Mouse (Mus musculus): ENCODE results near the gene Tmem178. TPM values are rescaled to one million over a fixed set of nuclear protein-coding genes. Genes with fewer than 3 reads are reported as not detected.

Tmem178 gene
- total and polyA plus RNA-seq, 3 experiments: 0.28 TPM; not detected in 2

- no peaks in the 10 kb centered on the region; a peak in 1 of 4 replicates for H3K27me3 ChIP-seq (ENCODE audit: control insufficient read depth in 1 of 2, insufficient read depth in 2 of 2, low read length in 2 of 2)
- no peaks in the 10 kb centered on the region for H3K9me3 ChIP-seq (replicated peaks; ENCODE audit: insufficient read depth, low read length)
- no peak for DNase-seq (ENCODE audit: low read depth, low spot score)
- no peak overlapping the region for H3K9ac ChIP-seq (ENCODE audit: control insufficient read depth, low read depth, low read length, poor library complexity, severe bottlenecking)
- TF ChIP-seq ELF1 (IDR thresholded peaks at IDR 0.05; ENCODE audit: low read depth, low read length): no peak
- no peak for TF ChIP-seq CHD2 (IDR thresholded peaks at IDR 0.05; ENCODE audit: low read length)
- TF ChIP-seq BHLHE40 (IDR thresholded peaks at IDR 0.05; ENCODE audit: borderline replicate concordance, low read depth, low read length): no peak
- TF ChIP-seq TBP (IDR thresholded peaks at IDR 0.05; ENCODE audit: low read depth, low read length): no peak
- TF ChIP-seq TCF12 (IDR thresholded peaks at IDR 0.05; ENCODE audit: low read depth, low read length): no peak
- no peak for TF ChIP-seq MAZ (IDR thresholded peaks at IDR 0.05; ENCODE audit: low read depth, low read length)
- TF ChIP-seq HCFC1 (IDR thresholded peaks at IDR 0.05; ENCODE audit: low read depth, low read length): no peak
- TF ChIP-seq MEF2A (IDR thresholded peaks at IDR 0.05; ENCODE audit: extremely low read depth, insufficient replicate concordance, low read depth, low read length, poor library complexity, severe bottlenecking): no peak
- no peak for TF ChIP-seq MXI1 (IDR thresholded peaks at IDR 0.05; ENCODE audit: low read depth, low read length)
- TF ChIP-seq POLR2A (IDR thresholded peaks at IDR 0.05; ENCODE audit: control insufficient read depth in 1 of 2, insufficient read depth in 1 of 2, low read depth in 1 of 2, low read length in 2 of 2, poor library complexity in 1 of 2): no peak
- no peak for TF ChIP-seq EP300 (IDR thresholded peaks at IDR 0.05; ENCODE audit: low read depth in 1 of 2, low read length in 2 of 2)
- no peak for TF ChIP-seq KAT2A (conservative IDR thresholded peaks at IDR 0.05; ENCODE audit: low read depth, low read length)
- no peak for TF ChIP-seq MYB (IDR thresholded peaks at IDR 0.05; ENCODE audit: low read depth, low read length)
- no peak for TF ChIP-seq NELFE (IDR thresholded peaks at IDR 0.05; ENCODE audit: low read depth, low read length)
- TF ChIP-seq MYC (IDR thresholded peaks at IDR 0.05; ENCODE audit: low read depth, low read length): no peak
- TF ChIP-seq ETS1 (IDR thresholded peaks at IDR 0.05; ENCODE audit: low read depth, low read length): no peak
- TF ChIP-seq E2F4 (IDR thresholded peaks at IDR 0.05; ENCODE audit: borderline replicate concordance, low read depth, low read length): no peak
- no peak for TF ChIP-seq GABPA (IDR thresholded peaks at IDR 0.05; ENCODE audit: low read depth, low read length)
- no peak overlapping the region for H3K27ac ChIP-seq (ENCODE audit: control insufficient read depth, low read depth, low read length)
- no peaks in the 10 kb centered on the region for H3K79me2 ChIP-seq (ENCODE audit: control insufficient read depth, insufficient read depth, low read length, poor library complexity)
- no peak overlapping the region for H3K4me3 ChIP-seq (ENCODE audit: control insufficient read depth in 1 of 2, insufficient read depth in 1 of 2, low read depth in 2 of 2, low read length in 2 of 2)
- no peaks in the 10 kb centered on the region for H3K36me3 ChIP-seq (ENCODE audit: control insufficient read depth in 1 of 2, insufficient read depth in 2 of 2, low read length in 2 of 2)
- H3K4me1 ChIP-seq (ENCODE audit: control insufficient read depth in 1 of 2, insufficient read depth in 2 of 2, low read length in 2 of 2): no peaks in the 10 kb centered on the region
These were observed 65.8 kb downstream of the Tmem178 start for GRCm38 (mm10) chr17:81010199-81010598.

- no peaks in the 10 kb centered on the region for H3K4me1 ChIP-seq (ENCODE audit: control insufficient read depth in 1 of 2, insufficient read depth in 2 of 2, low read length in 2 of 2)
- H3K27me3 ChIP-seq (ENCODE audit: control insufficient read depth in 1 of 2, insufficient read depth in 2 of 2, low read length in 2 of 2): no peaks in the 10 kb centered on the region; a peak in 1 of 4 replicates
- no peaks in the 10 kb centered on the region for H3K9me3 ChIP-seq (replicated peaks; ENCODE audit: insufficient read depth, low read length)
- no peak overlapping the region for H3K9ac ChIP-seq (ENCODE audit: control insufficient read depth, low read depth, low read length, poor library complexity, severe bottlenecking)
- no peaks in the 10 kb centered on the region for H3K36me3 ChIP-seq (ENCODE audit: control insufficient read depth in 1 of 2, insufficient read depth in 2 of 2, low read length in 2 of 2)
- no peak for DNase-seq (ENCODE audit: low read depth, low spot score)
- no peaks in the 10 kb centered on the region for H3K79me2 ChIP-seq (ENCODE audit: control insufficient read depth, insufficient read depth, low read length, poor library complexity)
- H3K27ac ChIP-seq (ENCODE audit: control insufficient read depth, low read depth, low read length): no peak overlapping the region
- TF ChIP-seq MYB (IDR thresholded peaks at IDR 0.05; ENCODE audit: low read depth, low read length): no peak
- TF ChIP-seq HCFC1 (IDR thresholded peaks at IDR 0.05; ENCODE audit: low read depth, low read length): no peak
- TF ChIP-seq MEF2A (IDR thresholded peaks at IDR 0.05; ENCODE audit: extremely low read depth, insufficient replicate concordance, low read depth, low read length, poor library complexity, severe bottlenecking): no peak
- no peak for TF ChIP-seq MAX (IDR thresholded peaks at IDR 0.05; ENCODE audit: low read length)
- no peak for TF ChIP-seq SMC3 (IDR thresholded peaks at IDR 0.05; ENCODE audit: low read depth, low read length)
- TF ChIP-seq ZMIZ1 (IDR thresholded peaks at IDR 0.05; ENCODE audit: low read depth, low read length): no peak
- no peak for TF ChIP-seq SIN3A (IDR thresholded peaks at IDR 0.05; ENCODE audit: low read length)
- TF ChIP-seq USF2 (IDR thresholded peaks at IDR 0.05; ENCODE audit: borderline replicate concordance in 1 of 2, insufficient read depth in 1 of 2, low read depth in 1 of 2, low read length in 2 of 2): no peak
- no peak for TF ChIP-seq POLR2AphosphoS5 (IDR thresholded peaks at IDR 0.05; ENCODE audit: borderline replicate concordance, low read depth, low read length)
- TF ChIP-seq EP300 (IDR thresholded peaks at IDR 0.05; ENCODE audit: low read depth in 1 of 2, low read length in 2 of 2): no peak
- TF ChIP-seq GABPA (IDR thresholded peaks at IDR 0.05; ENCODE audit: low read depth, low read length): no peak
- no peak for TF ChIP-seq CHD1 (IDR thresholded peaks at IDR 0.05; ENCODE audit: low read depth, low read length)
- no peak for TF ChIP-seq GATA1 (IDR thresholded peaks at IDR 0.05; ENCODE audit: low read depth, low read length)
- no peak for TF ChIP-seq ZNF384 (IDR thresholded peaks at IDR 0.05; ENCODE audit: low read depth, low read length)
- TF ChIP-seq UBTF (IDR thresholded peaks at IDR 0.05; ENCODE audit: borderline replicate concordance, insufficient read depth, low read depth, low read length): no peak
- no peak overlapping the region for H3K4me3 ChIP-seq (ENCODE audit: control insufficient read depth in 1 of 2, insufficient read depth in 1 of 2, low read depth in 2 of 2, low read length in 2 of 2)
These were observed 66.6 kb downstream of the Tmem178 start for GRCm38 (mm10) chr17:81010844-81011685.

Data from MEL (cell line).